Mouse (Mus musculus) inflammation-experienced regulatory T-cells, adult 6 months (primary cell): ENCODE measurements around the gene Nup50. TPM values are rescaled to one million over a fixed set of nuclear protein-coding genes. Genes with fewer than 3 reads are reported as not detected.

Source experiments
- ATAC-seq: one replicate; pipeline ENCODE4 v1.8.0; 2017
- polyA plus RNA-seq, 3 experiments: library from polyadenylated mRNA; unstranded; fragments of 100-300 nt; shearing (Covaris generic); gene quantifications; one replicate each; pipeline ENCODE4 v1.2.1; 2017

The Nup50 gene
- polyA plus RNA-seq, 3 experiments from 2014 or later: 18.8 to 32.6 (median 20.8) TPM

- no peak for ATAC-seq
These were observed 30.0 kb downstream of the Nup50 start for GRCm38 (mm10) chr15:84953259-84953658.

GRCm38 (mm10) chr15:84957851-84958250, 34.6 kb downstream of the Nup50 start:
- no peak for ATAC-seq

GRCm38 (mm10) chr15:84958331-84958730, 35.1 kb downstream of the Nup50 start:
- ATAC-seq: no peak

- no peak for ATAC-seq
These were observed 36.7 kb downstream of the Nup50 start for GRCm38 (mm10) chr15:84959891-84960290.

- ATAC-seq: no peak
These were observed 37.5 kb downstream of the Nup50 start for GRCm38 (mm10) chr15:84960692-84961091.

GRCm38 (mm10) chr15:84962518-84962917, 39.3 kb downstream of the Nup50 start:
- ATAC-seq: no peak

- no peak for ATAC-seq
These were observed 41.6 kb downstream of the Nup50 start for GRCm38 (mm10) chr15:84964771-84965170.

GRCm38 (mm10) chr15:84965575-84966360, 42.6 kb downstream of the Nup50 start:
- ATAC-seq: no peak

- ATAC-seq: no peak
These were observed 45.3 kb downstream of the Nup50 start for GRCm38 (mm10) chr15:84968534-84968933.

- no peak for ATAC-seq
These were observed 49.8 kb downstream of the Nup50 start for GRCm38 (mm10) chr15:84972860-84973543.

GRCm38 (mm10) chr15:84973544-84973871, 50.3 kb downstream of the Nup50 start:
- no peak for ATAC-seq

GRCm38 (mm10) chr15:84975729-84976128, 52.5 kb downstream of the Nup50 start:
- ATAC-seq: no peak

GRCm38 (mm10) chr15:84981609-84982313, 58.5 kb downstream of the Nup50 start:
- no peak for ATAC-seq

- ATAC-seq: no peak
These were observed 59.7 kb downstream of the Nup50 start for GRCm38 (mm10) chr15:84982888-84983287.

- ATAC-seq: no peak
These were observed 60.5 kb downstream of the Nup50 start for GRCm38 (mm10) chr15:84983721-84984120.

- ATAC-seq: no peak
These were observed 62.4 kb downstream of the Nup50 start for GRCm38 (mm10) chr15:84985516-84986160.

- ATAC-seq: no peak
These were observed 63.2 kb downstream of the Nup50 start for GRCm38 (mm10) chr15:84986171-84987019.

- ATAC-seq: peak; percentile 12
These were observed 64.0 kb downstream of the Nup50 start for GRCm38 (mm10) chr15:84987020-84987815.

GRCm38 (mm10) chr15:84987874-84988825, 64.9 kb downstream of the Nup50 start, which contains the start of gene 5031439G07Rik:
5031439G07Rik (minus strand) TSS chr15:84988551.
- peak; percentile 94 for ATAC-seq

- no peak for ATAC-seq
These were observed 65.9 kb downstream of the Nup50 start for GRCm38 (mm10) chr15:84989098-84989497.
